Mouse (Mus musculus) heart, embryonic 10.5 days (tissue): ENCODE measurements at regions not wholly inside any gene's neighbourhood (a gene's known extent, or its start where the extent isn't known, plus 50 kb on each side); places are given as distances from the start of the nearest gene placed in this dataset.
A peak's percentile ranks its signal among the peaks of the same experiment; 100 is the strongest.

Experiments
- DNase-seq: peaks from one replicate; pipeline ENCODE4 v3.0.0-alpha.2; 2017; ENCODE audit warnings: low spot score
- H3K27ac ChIP-seq: fragments of 300-500 bp; sonication (generic); 2 replicates; pipeline ENCODE4 v1.5.1; 2016; ENCODE audit warnings: mild to moderate bottlenecking
- H3K27me3 ChIP-seq: fragments of 300-500 bp; sonication (generic); 2 replicates; pipeline ENCODE4 v1.6.1; 2016; ENCODE audit warnings: mild to moderate bottlenecking; ENCODE audit not compliant: poor library complexity, insufficient read depth, severe bottlenecking
- H3K36me3 ChIP-seq: fragments of 300-500 bp; sonication (generic); 2 replicates; pipeline ENCODE4 v1.6.1; 2016; ENCODE audit warnings: mild to moderate bottlenecking, moderate library complexity
- H3K4me1 ChIP-seq: fragments of 300-500 bp; sonication (generic); 2 replicates; pipeline ENCODE4 v1.6.1; 2016; ENCODE audit warnings: mild to moderate bottlenecking
- H3K4me3 ChIP-seq: fragments of 300-500 bp; sonication (generic); 2 replicates; pipeline ENCODE4 v1.5.1; 2016; ENCODE audit warnings: mild to moderate bottlenecking, moderate library complexity
- H3K9me3 ChIP-seq: fragments of 300-500 bp; sonication (generic); 2 replicates; pipeline ENCODE4 v1.6.1; 2016; ENCODE audit warnings: mild to moderate bottlenecking, moderate library complexity
- WGBS: fragments of 180-500 bp; shearing (Covaris S2); methylation state at CpG from one replicate; pipeline ENCODE4 v1.1.7; 2016; 5-methylcytosine and 5-hydroxymethylcytosine counted together

GRCm38 (mm10) chr17:47317651-47318050 lies 51.0 kb upstream of the Mrps10 start:
- Histone ChIP-seq H3K9me3 (no peaks in the 10 kb centered on the region), H3K4me3 (no peak overlapping the region), H3K36me3 (peaks cover 51% of the 10 kb centered on the region), H3K27ac (no peak overlapping the region), H3K27me3 (no peaks in the 10 kb centered on the region), H3K4me1 (peaks cover 10% of the 10 kb centered on the region)
- no peak for DNase-seq
- 87% methylated on average over 11 of the region's 11 CpGs for WGBS

GRCm38 (mm10) chr17:47313162-47313561 lies 55.5 kb upstream of the Mrps10 start:
- Histone ChIP-seq H3K4me1 (peaks cover 4% of the 10 kb centered on the region; the same call in 1 of the 2 replicates), H3K27ac (no peak overlapping the region), H3K9me3 (no peaks in the 10 kb centered on the region), H3K27me3 (no peaks in the 10 kb centered on the region), H3K36me3 (peaks cover 29% of the 10 kb centered on the region), H3K4me3 (no peak overlapping the region)
- DNase-seq = no peak
- 95% methylated on average over 7 of the region's 7 CpGs for WGBS

- no peaks in the 10 kb centered on the region for H3K4me1 ChIP-seq
- H3K9me3 ChIP-seq = no peaks in the 10 kb centered on the region
- H3K36me3 ChIP-seq = peaks cover 35% of the 10 kb centered on the region
- no peaks in the 10 kb centered on the region for H3K27me3 ChIP-seq
- no peak overlapping the region for H3K4me3 ChIP-seq
- no peak for DNase-seq
- H3K27ac ChIP-seq = no peak overlapping the region
- 85% methylated on average over 5 of the region's 5 CpGs for WGBS
Observed at GRCm38 (mm10) chr17:47311272-47311671, 57.4 kb upstream of the Mrps10 start.

- Histone ChIP-seq H3K27me3 (no peaks in the 10 kb centered on the region), H3K4me3 (no peak overlapping the region), H3K36me3 (peaks cover 11% of the 10 kb centered on the region; the same call in 1 of the 2 replicates), H3K4me1 (peaks cover 14% of the 10 kb centered on the region; the same call in 1 of the 2 replicates), H3K27ac (no peak overlapping the region), H3K9me3 (no peaks in the 10 kb centered on the region)
- DNase-seq = no peak
- WGBS = 78% methylated on average over 13 of the region's 13 CpGs
Observed at GRCm38 (mm10) chr17:47306027-47306761, 62.5 kb upstream of the Mrps10 start.

GRCm38 (mm10) chr17:47304463-47305199 lies 64.1 kb upstream of the Mrps10 start:
- WGBS = 66% methylated on average over 8 of the region's 8 CpGs
- peaks cover 11% of the 10 kb centered on the region; the same call in 1 of the 2 replicates for H3K36me3 ChIP-seq
- H3K4me1 ChIP-seq = peaks cover 18% of the 10 kb centered on the region
- no peak overlapping the region for H3K27ac ChIP-seq
- DNase-seq = no peak
- H3K27me3 ChIP-seq = no peaks in the 10 kb centered on the region
- H3K4me3 ChIP-seq = no peak overlapping the region
- H3K9me3 ChIP-seq = no peaks in the 10 kb centered on the region

- no peak for DNase-seq
- no peaks in the 10 kb centered on the region for H3K9me3 ChIP-seq
- H3K4me1 ChIP-seq = peaks cover 22% of the 10 kb centered on the region
- H3K36me3 ChIP-seq = peaks cover 11% of the 10 kb centered on the region; the same call in 1 of the 2 replicates
- H3K27me3 ChIP-seq = no peaks in the 10 kb centered on the region
- H3K4me3 ChIP-seq = no peak overlapping the region
- WGBS = 82% methylated on average over 3 of the region's 3 CpGs
- H3K27ac ChIP-seq = no peak overlapping the region
Observed at GRCm38 (mm10) chr17:47303600-47303999, 65.1 kb upstream of the Mrps10 start.

- DNase-seq = no peak
- Histone ChIP-seq H3K27me3 (no peaks in the 10 kb centered on the region), H3K27ac (no peak overlapping the region), H3K4me3 (no peak overlapping the region), H3K9me3 (no peaks in the 10 kb centered on the region), H3K36me3 (no peaks in the 10 kb centered on the region), H3K4me1 (peaks cover 35% of the 10 kb centered on the region)
- 85% methylated on average over 6 of the region's 6 CpGs for WGBS
Observed at GRCm38 (mm10) chr17:47298396-47298919, 70.2 kb upstream of the Mrps10 start.

- Histone ChIP-seq H3K9me3 (no peaks in the 10 kb centered on the region), H3K4me1 (peaks cover 37% of the 10 kb centered on the region), H3K27me3 (no peaks in the 10 kb centered on the region), H3K36me3 (no peaks in the 10 kb centered on the region), H3K27ac (no peak overlapping the region), H3K4me3 (no peak overlapping the region)
- DNase-seq = no peak
- 86% methylated on average over 8 of the region's 8 CpGs for WGBS
Observed at GRCm38 (mm10) chr17:47297965-47298364, 70.7 kb upstream of the Mrps10 start.

GRCm38 (mm10) chr17:47296709-47297450 lies 71.8 kb upstream of the Mrps10 start:
- peaks cover 37% of the 10 kb centered on the region for H3K4me1 ChIP-seq

GRCm38 (mm10) chr17:47295315-47296011 lies 73.2 kb upstream of the Mrps10 start:
- WGBS = 47% methylated on average over 17 of the region's 17 CpGs
- H3K4me1 ChIP-seq = peaks cover 34% of the 10 kb centered on the region
- no peak for DNase-seq

More at GRCm38 (mm10) chr17:47296709-47297450, 71.8 kb upstream of the Mrps10 start:
- no peaks in the 10 kb centered on the region for H3K9me3 ChIP-seq
- DNase-seq = no peak
- no peaks in the 10 kb centered on the region for H3K27me3 ChIP-seq
- no peaks in the 10 kb centered on the region for H3K36me3 ChIP-seq
- 85% methylated on average over 9 of the region's 9 CpGs for WGBS
- no peak overlapping the region for H3K4me3 ChIP-seq
- no peak overlapping the region for H3K27ac ChIP-seq

GRCm38 (mm10) chr17:47294091-47294534 lies 74.6 kb upstream of the Mrps10 start:
- Histone ChIP-seq H3K36me3 (peaks cover 5% of the 10 kb centered on the region; the same call in 1 of the 2 replicates), H3K4me1 (peaks cover 27% of the 10 kb centered on the region), H3K4me3 (no peak overlapping the region), H3K9me3 (no peaks in the 10 kb centered on the region), H3K27me3 (no peaks in the 10 kb centered on the region), H3K27ac (peak overlapping the region; percentile 69; the same call in 1 of the 2 replicates)
- DNase-seq = no peak
- 45% methylated on average over 5 of the region's 5 CpGs for WGBS

More at GRCm38 (mm10) chr17:47295315-47296011, 73.2 kb upstream of the Mrps10 start:
- Histone ChIP-seq H3K4me3 (no peak overlapping the region), H3K9me3 (no peaks in the 10 kb centered on the region), H3K27ac (peak overlapping the region; percentile 75), H3K36me3 (no peaks in the 10 kb centered on the region), H3K27me3 (no peaks in the 10 kb centered on the region)

- 84% methylated on average over 8 of the region's 8 CpGs for WGBS
- Histone ChIP-seq H3K4me1 (peaks cover 27% of the 10 kb centered on the region), H3K9me3 (no peaks in the 10 kb centered on the region), H3K4me3 (no peak overlapping the region), H3K27me3 (no peaks in the 10 kb centered on the region), H3K36me3 (peaks cover 13% of the 10 kb centered on the region), H3K27ac (no peak overlapping the region)
- DNase-seq = no peak
Observed at GRCm38 (mm10) chr17:47293178-47293577, 75.5 kb upstream of the Mrps10 start.
